Mouse (Mus musculus) layer of hippocampus, adult 9-11 months (tissue): ENCODE results near the gene Clca4b.
"Not testable (repeated sequence)": the region's sequence is repeated elsewhere in the genome, so short reads cannot be mapped to it uniquely, and the experiment has no call there.

ENCODE experiments used
- DNase-seq: peaks from one replicate; pipeline ENCODE4 v3.0.0; 2022

Clca4b gene

DNA sequence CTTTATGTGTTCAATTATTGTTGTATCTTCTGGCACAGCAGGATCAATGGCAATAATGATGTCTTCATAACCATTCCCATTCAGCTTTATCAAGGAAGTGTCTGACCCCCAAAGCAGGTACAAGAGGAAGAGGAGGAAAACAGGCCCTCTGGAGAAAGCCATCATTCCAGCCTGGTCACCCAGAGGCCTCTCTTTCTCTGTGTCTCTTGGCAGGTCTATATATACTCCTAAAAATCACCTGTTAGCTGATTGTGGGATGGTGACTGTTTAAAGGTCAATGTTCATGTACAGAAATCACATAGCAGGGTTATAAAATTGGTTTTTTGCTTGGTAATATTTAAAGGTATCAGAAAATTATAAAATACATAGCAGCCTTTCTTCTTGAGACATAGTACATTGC lies at the start of gene Clca4b:
TSS of gene Clca4b (minus strand) at position 195 of the 400 bp plus-strand sequence.
- DNase-seq = no peak

DNA sequence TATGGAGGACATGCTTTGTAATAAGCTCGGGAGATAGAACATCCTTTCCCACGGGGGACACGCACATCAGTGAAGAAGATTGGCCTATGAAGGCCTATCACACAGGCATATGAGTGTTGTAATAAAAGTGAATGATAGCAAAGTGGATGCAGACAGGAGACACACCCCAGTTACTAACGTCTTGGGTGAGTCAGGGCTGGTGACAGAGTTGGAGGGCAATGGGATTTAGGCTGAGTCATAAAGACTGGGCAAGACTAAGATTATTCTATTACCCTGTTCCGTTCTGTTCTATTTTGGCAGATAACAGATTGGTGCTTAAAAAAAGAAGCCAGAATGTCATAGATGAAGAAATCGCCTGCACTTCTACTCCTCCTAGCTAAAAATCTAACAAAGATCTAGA lies 48.2 kb upstream of the Clca4b start:
- no peak for DNase-seq

DNA sequence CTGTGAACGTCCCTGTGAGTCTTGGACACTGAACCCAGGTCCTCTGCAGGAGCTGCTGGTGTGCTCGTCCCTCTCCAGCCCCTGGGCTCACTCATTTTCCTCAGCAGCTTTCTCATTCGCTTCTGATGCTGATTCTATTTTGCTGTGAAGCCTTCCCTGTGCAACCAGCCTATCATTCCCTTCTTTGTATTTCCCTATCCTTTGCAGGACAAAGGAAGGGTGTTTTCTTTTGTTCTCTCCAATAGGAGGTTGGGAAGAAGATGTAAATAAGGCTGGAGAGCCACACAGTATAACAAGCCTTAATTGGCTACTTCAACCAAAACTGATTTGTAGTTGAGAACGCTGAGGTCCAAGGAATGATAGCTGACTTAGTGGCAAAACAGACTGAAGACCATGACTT lies 45.3 kb upstream of the Clca4b start:
- DNase-seq = no peak

DNA sequence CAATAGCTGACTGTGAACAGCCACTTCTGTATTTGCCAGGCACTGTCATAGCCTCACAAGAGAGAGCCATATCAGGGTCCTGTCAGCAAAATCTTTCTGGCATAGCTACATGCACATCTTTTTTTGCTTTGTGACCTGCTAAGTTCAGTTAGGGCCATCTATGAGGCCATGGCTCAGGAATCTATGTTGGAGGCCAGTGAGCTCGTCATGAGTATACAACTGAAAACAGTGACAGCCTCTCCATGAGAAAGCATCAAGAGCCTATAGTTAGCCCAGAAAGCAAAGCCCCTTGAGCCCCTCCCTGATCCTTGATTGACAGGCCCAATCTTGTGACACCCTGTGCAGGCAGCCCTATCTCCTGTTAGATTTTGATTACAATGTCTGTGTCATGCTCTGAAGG lies 43.8 kb upstream of the Clca4b start:
- DNase-seq = no peak

DNA sequence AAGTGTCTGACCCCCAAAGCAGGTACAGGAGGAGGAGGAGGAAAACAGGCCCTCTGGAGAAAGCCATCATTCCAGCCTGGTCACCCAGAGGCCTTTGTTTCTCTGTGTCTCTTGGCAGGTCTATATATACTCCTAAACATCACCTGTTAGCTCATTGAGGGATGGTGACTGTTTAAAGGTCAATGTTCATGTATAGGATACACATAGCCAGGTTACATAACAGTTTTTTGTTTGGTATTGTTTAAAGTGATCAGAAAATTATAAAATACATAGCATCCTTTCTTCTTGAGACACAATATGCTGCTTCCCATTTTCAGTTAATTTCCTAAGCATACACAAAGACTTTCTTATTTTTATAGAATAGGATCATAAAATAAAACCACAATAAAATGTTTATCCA lies 42.6 kb upstream of the Clca4b start, which contains the start of gene Clca4a:
TSS of gene Clca4a (minus strand) at position 101 of the 400 bp plus-strand sequence.
- DNase-seq = no peak

DNA sequence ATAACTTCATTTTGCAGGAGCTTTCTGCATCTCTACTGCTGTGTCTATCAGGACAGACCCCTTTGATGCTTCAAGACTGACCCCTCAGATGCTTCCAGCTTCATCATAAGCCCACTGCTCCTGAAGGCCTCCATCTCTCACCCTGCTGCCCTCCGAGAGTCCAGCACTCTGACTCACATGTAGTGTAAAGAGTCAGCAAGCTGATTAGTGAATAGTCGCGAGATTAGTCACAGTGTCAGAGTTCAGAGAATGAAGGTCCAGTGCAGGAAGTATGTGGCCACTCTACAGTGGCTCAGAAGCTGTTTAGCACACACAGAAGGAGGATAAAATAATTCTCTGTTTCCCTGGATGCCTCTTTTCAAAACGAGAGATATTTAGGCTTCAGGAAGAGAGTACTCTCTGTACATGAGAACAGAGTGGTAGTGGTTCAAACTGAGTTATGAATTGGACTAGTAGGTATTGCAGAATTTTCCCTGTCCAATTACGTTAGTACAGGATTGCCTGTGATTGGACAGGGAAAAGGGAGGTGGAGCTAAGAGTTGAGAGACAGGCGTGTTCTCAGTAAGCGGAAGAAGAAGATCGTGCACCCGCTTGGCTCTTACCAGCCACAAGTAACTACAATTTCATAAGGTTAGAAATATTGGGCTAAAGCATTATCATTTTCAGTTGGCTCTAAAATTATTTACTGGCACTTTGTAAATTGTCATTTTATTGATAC lies 39.4 kb upstream of the Clca4b start:
- no peak for DNase-seq

DNA sequence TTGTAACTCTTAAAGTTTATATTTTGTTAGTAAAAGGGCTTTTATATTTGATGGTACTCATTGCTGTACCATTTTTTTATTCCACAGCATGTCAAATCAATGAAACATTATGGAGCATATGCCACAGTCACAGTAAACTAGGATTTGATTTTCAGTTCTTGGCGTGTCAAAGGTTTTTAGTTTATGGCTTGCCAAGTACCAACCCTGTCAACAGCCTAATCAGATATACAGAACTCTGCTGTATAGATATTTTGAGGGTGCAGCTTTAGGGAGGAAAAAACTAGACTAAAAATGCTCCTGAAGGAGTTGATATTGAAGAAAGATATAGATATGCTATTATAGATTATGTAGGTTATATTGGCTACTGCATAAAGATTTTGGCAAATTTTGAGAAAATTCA lies 37.4 kb upstream of the Clca4b start:
- DNase-seq = no peak

DNA sequence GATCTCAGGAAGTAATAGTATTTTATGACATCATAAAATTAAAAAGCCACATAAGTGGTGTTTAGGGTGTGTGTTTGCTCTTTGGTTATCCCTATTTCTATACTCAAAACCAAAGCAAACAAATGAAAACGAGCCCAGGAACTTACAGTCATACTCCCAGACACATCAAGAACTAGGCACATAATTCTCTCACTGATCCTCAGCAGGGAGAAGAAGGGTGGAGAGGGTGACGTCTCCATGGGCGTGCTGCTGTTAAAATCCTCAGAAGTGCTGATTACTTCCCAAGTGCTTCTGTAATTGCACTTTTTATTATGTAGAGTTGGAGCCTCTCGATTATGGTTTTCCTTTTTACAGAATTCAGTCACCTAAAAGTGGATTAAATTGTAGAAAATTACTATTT lies 33.7 kb upstream of the Clca4b start:
- DNase-seq = no peak

DNA sequence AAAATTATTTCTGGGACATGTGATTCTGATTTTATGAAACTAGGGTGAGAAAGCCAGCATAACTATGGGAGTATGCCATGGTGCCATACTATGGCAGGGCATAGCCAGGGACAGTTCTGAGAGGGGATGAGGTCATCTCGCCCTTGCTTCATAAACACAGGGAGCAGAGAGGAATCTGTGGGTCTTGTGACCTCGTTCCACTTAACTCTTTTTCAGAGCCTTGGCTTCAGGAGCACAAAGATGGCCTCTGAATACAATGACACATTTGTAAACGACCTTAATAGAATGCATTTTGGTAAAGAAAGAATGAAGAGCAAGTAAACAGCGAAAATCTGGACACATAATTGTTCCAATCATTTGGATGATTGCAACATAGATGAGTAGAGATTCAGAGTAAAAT lies 18.5 kb upstream of the Clca4b start:
- DNase-seq = no peak

DNA sequence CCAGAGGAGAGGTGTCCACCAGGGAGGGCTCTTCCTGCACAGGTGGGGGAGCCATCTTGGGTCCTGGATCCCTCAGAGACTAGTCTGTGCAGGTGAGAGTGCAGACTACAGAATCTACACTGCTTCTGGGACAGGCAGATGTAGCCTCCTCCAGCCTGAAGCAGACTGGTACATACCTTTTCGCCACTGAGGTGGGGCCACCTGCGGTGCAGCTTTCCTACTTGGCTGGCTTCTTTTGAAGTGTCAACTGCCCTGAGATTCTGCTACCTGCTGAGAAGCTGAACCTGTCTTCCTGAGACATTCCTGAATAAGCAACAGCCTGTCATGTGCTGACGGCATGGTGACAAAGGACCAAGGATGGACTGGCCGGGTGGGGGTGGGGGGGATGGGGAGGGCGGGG lies 15.0 kb upstream of the Clca4b start:
- not testable (repeated sequence) for DNase-seq

DNA sequence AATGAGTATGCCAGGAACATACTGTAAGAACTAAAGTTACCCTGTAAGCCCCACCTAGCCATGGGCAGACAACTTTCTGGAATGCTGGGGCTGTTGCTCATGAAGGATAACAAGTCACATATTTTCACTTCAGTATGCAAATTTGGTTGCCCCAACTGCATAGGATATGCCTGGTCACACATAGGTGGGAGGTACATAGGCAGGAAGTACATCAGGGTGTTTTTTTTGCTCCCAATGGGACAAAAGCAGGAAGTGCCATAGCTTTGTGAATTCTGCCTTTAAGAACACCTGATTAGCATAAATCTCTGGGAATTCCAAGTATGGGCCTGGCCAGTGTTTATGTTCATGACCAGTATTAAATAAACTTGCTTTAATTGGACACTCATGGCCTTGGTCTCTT lies 1.3 kb upstream of the Clca4b start:
- not testable (repeated sequence) for DNase-seq

DNA sequence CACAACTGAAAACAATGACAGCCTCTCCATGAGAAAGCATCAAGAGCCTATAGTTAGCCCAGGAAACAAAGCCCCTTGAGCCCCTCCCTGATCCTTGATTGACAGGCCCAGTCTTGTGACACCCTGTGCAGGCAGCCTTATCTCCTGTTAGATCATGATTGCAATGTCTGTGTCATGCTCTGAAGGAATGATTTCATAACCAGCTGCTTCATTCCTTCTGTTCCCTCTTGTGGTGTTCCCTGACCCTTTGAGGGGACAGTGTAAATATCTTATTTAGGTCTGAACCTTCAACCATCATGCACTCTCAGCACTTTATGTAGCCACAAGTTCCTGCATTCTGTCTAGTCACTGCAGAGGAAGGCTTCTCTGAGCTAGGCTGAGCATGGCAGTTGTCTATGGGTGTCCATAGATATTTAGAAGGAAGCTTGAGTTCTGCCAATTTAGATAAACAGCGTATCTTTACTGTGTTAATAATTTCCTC lies 722 bp upstream of the Clca4b start:
- DNase-seq = no peak

DNA sequence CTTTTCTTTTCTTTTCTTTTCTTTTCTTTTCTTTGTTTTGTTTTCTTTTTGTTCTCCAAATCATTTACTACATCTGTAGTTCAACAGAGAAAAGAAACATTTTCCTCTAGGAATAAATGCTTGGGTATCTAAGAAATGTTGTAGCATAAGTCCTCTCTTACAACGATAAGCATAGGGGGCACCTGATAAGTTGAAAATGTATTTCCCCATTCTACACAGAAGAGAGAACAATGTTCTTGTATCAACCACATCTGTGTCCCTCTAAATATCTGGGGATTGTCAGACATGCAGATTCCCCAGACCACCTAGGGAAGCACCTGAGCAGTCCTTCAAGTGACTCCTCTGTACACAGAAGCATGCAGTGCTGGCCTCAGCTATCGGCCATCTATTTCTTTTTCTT lies 18.3 kb downstream of the Clca4b start:
- DNase-seq = no peak

DNA sequence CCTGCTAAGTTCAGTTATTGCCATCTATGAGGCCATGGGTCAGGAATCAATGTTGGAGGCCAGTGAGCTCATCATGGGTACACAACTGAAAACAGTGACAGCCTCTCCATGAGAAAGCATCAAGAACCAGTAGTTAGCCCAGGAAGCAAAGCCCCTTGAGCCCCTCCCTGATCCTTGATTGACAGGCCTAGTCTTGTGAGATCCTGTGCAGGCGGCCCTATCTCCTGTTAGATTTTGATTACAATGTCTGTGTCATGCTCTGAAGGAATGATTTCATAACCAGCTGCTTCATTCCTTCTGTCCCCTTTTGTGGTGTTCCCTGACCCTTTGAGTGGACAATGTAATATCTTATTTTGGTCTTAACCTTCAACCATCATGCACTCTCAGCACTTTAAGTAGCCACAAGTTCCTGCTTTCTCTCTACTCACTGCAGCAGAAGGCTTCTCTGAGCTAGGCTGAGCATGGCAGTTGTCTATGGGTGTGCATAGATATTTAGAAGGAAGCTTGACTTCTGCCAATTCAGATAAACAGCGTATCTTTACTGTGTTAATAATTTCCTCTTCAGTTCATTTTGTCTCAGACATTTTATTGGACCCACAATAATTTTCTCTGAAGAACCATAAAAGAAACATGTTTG lies 35.2 kb downstream of the Clca4b start:
- DNase-seq = peak; percentile 11

DNA sequence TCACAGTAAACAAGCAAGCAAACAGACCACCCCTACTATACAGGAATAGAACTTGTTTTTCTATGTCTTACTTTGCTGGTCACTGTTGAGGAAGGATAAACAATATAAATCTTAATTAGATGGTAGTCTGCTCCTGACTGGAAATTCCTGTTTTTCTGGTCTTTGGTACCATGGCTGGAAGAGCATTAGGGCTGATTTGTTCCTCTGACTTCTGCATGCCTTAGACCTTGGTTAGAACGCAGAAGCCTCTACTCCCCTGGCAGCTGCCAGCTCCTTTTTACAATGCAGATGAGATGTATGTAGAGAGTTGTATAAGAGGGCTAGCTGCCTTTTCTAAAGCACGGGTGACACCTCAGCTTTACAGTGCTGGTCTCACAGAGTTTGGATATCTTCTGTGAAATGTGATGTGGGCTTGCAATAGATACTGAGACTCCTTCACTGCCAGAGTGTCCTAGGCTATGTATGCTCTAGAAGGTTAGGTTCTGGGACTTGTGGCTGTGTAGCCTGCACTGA lies 42.0 kb downstream of the Clca4b start:
- no peak for DNase-seq

DNA sequence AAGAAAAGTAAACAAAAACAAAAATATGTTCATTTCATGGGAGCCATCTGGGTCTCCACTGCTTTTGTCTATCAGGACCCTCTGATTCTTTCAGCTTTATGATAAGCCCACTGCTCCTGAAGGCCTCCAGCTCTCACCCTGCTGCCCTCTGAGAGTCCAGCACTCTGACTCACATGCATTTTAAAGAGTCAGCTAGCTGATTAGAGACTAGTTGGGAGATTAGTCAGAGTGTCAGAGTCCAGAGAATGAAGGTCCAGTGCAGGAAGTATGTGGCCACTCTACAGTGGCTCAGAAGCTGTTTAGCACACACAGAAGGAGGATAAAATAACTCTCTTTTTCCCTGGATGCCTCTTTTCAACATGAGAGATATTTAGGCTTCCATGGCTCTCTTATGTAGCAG lies 45.4 kb downstream of the Clca4b start:
- DNase-seq = no peak

DNA sequence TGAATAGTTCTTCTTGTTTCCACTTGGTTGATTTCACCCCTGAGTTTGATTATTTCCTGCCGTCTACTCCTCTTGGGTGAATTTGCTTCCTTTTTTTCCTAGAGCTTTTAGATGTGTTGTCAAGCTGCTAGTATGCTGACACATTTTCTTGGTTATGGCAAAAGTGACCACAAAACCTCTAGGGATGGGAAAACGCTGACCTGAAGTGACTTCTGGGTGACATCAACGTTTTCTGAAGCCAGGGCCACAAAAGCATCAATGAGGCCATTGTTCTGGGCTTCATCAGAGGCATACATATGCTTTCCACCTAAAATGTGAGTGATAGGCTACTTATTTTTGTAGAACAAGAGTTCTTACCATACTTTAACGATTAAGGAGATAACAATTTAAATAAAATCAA lies 60.3 kb downstream of the Clca4b start:
- not testable (repeated sequence) for DNase-seq
